Mouse (Mus musculus) MEL-GATA-1-ER (cell line): ENCODE data around the gene Lmx1a.

ENCODE experiments used
- DNase-seq: peaks from one replicate; pipeline ENCODE4 v3.0.0-alpha.2; 2012; ENCODE audit warnings: low read depth; ENCODE audit errors: extremely low read depth

Gene Lmx1a

GRCm38 (mm10) chr1:167693499-167694240 lies 4.6 kb downstream of the Lmx1a start:
- no peak for DNase-seq

- DNase-seq: no peak
Observed at GRCm38 (mm10) chr1:167694731-167695130, 5.7 kb downstream of the Lmx1a start.

GRCm38 (mm10) chr1:167695910-167696459 lies 6.9 kb downstream of the Lmx1a start:
- DNase-seq: no peak

- no peak for DNase-seq
Observed at GRCm38 (mm10) chr1:167699706-167700105, 10.7 kb downstream of the Lmx1a start.

- no peak for DNase-seq
Observed at GRCm38 (mm10) chr1:167700221-167700620, 11.2 kb downstream of the Lmx1a start.

- DNase-seq: no peak
Observed at GRCm38 (mm10) chr1:167705527-167705926, 16.5 kb downstream of the Lmx1a start.

GRCm38 (mm10) chr1:167708761-167709160 lies 19.7 kb downstream of the Lmx1a start:
- DNase-seq: no peak

- DNase-seq: no peak
Observed at GRCm38 (mm10) chr1:167715730-167716341, 26.8 kb downstream of the Lmx1a start.

GRCm38 (mm10) chr1:167734471-167734870 lies 45.4 kb downstream of the Lmx1a start:
- no peak for DNase-seq

- DNase-seq: no peak
Observed at GRCm38 (mm10) chr1:167736793-167737192, 47.8 kb downstream of the Lmx1a start.

- no peak for DNase-seq
Observed at GRCm38 (mm10) chr1:167739286-167739685, 50.2 kb downstream of the Lmx1a start.

- no peak for DNase-seq
Observed at GRCm38 (mm10) chr1:167746676-167747075, 57.6 kb downstream of the Lmx1a start.

GRCm38 (mm10) chr1:167752661-167753060 lies 63.6 kb downstream of the Lmx1a start:
- DNase-seq: no peak

GRCm38 (mm10) chr1:167754085-167754484 lies 65.0 kb downstream of the Lmx1a start:
- DNase-seq: no peak

GRCm38 (mm10) chr1:167754636-167755522 lies 65.8 kb downstream of the Lmx1a start:
- no peak for DNase-seq

GRCm38 (mm10) chr1:167758208-167758607 lies 69.2 kb downstream of the Lmx1a start:
- no peak for DNase-seq

GRCm38 (mm10) chr1:167760307-167760706 lies 71.3 kb downstream of the Lmx1a start:
- DNase-seq: no peak

- no peak for DNase-seq
Observed at GRCm38 (mm10) chr1:167761785-167762223, 72.8 kb downstream of the Lmx1a start.

- DNase-seq: no peak
Observed at GRCm38 (mm10) chr1:167766619-167767018, 77.6 kb downstream of the Lmx1a start.

GRCm38 (mm10) chr1:167770457-167770856 lies 81.4 kb downstream of the Lmx1a start:
- DNase-seq: no peak

GRCm38 (mm10) chr1:167779766-167780488 lies 90.9 kb downstream of the Lmx1a start:
- no peak for DNase-seq
